Mouse (Mus musculus) embryonic stem cell, embryonic (primary cell): Measurements from ENCODE around the gene Stard10.

Experiments used
- CTCF ChIA-PET, 4 experiments: fragments of 300-600 bp in 2 of 4; fragments of 350-600 bp in 2 of 4; sonication (Branson Sonifier 250); formaldehyde crosslinking; loops; one replicate each; lab custom pipeline; 2022; ENCODE audit warnings: inconsistent platforms in 2 of 4; lab: Charles Lee
- POLR2A ChIA-PET, 4 experiments: fragments of 300-600 bp in 2 of 4; fragments of 350-600 bp in 2 of 4; sonication (Branson Sonifier 250); formaldehyde crosslinking; loops; one replicate each; lab custom pipeline; 2022; ENCODE audit warnings: antibody characterized with exemption in 4 of 4, inconsistent platforms in 1 of 4; lab: Charles Lee

The Stard10 gene

DNA sequence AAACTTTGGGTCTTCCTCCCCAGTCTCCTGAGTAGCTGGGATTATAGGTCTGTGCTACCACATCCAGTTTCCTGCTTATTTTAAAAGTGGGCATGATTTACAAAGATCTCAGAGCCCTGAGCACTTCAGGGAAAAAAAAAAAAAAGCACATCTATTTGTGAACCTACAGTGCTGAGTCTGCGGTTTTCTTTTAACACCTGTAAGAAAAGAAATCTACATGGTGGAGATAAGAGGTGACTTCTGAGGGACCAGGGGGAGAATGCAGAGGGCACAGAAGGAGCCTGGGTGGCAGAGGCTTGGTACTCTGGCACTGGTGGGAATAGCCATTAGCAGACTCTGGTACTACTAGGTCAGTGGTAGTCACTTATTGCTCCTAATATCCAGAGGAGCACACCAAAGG, 2.9 kb downstream of the Stard10 start:
- ChIA-PET POLR2A (interaction anchor here in 2 of 4 experiments (0.7 to 3.3 kb wide), 2 partner anchors 9 to 184 kb away, joined by 5 to 19 read pairs; no protein-coding TSS in a partner anchor), CTCF (interaction anchor here in 3 of 4 experiments (0.7 to 3.5 kb wide), 3 partner anchors 9 to 108 kb away, joined by 3 to 19 read pairs (median 3); no protein-coding TSS in a partner anchor)

DNA sequence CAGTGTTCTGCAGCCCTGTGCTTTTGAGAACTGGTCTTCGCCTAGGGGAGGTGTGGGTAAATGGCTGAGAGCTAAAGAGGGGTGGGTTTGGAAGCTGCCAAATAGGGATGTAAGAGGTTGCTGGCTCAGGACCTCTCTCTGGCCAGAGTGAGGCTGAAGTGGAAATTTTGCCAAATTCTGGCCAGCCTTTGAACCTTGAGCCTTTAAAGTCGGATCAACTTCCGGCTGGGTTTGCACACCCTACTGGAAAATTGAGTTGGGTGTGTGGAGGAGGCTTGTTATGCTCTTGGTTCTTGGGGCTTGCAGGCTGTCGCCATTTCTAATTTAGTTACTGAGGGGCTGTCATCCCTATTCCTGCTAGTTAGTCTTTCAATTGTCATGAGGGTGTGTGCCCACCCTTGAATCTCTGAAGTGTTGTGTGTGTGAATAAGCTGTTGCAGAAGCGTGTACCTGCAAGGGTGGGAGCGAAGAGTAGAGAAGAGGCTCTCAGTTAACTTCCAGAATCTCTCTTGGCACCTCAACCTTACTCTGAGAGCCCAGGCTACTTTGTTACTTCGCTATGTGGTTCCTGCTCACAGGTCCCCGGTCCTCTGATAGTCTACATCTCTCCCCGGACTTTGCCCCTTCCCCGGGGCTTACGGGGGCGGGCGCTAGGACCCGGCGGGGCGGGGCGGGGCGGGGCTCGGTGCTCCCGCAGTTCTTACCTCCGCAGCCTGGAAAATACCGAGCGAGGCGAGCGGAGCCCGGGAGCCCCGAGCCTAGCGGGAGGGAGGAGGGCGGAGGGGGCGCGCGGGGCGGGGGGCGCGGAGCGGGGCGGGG, 3.7 kb downstream of the Stard10 start:
- ChIA-PET POLR2A (interaction anchor here in 2 of 4 experiments (1.0 to 3.3 kb wide), 2 partner anchors 10 to 18 kb away, joined by 3 to 19 read pairs; partner anchors contain the start of gene Atg16l2 (in 1 of the 2)), CTCF (interaction anchor here in 3 of 4 experiments (0.7 to 3.5 kb wide), 7 partner anchors 9 to 107 kb away, joined by 3 to 19 read pairs (median 6); no protein-coding TSS in a partner anchor)

DNA sequence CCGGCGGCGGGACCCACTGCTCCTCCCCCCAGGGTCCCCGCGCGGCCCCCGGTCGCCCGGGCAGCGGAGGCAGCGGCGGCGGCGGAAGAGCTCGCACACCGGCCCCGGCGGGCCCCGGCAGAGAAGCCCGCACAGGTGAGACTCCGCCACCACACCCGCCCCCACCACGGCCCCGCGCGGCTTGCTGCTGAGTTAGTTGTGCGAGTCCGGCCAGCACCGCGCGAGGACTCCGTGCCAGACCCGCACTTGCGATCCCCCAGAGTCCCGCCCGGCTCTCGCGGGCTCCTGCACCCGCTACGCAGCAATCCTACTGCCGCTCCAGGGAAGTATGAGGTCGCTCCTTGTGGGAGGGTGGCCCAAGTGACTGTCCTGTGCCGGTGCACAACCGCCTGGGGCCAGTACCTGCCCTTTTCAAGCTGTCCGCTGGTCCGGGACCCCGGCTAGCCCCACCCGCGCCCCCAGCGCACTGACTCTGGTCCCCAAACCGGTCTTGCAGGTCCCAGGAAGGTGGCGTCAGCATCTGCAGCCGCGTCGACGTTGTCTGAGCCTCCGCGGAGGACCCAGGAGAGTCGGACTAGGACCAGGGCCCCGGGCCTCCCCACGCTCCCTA, 4.4 kb downstream of the Stard10 start:
- POLR2A ChIA-PET: interaction anchor here in 3 of 4 experiments (0.8 to 3.3 kb wide), 8 partner anchors 10 to 178 kb away, joined by 3 to 19 read pairs (median 4); partner anchors contain the start of genes Arap1 (in 2 of the 3) and Atg16l2 (in 1 of the 3)
- CTCF ChIA-PET: interaction anchor here in 3 of 4 experiments (1.0 to 3.5 kb wide), 9 partner anchors 10 to 106 kb away, joined by 3 to 19 read pairs (median 4); no protein-coding TSS in a partner anchor

DNA sequence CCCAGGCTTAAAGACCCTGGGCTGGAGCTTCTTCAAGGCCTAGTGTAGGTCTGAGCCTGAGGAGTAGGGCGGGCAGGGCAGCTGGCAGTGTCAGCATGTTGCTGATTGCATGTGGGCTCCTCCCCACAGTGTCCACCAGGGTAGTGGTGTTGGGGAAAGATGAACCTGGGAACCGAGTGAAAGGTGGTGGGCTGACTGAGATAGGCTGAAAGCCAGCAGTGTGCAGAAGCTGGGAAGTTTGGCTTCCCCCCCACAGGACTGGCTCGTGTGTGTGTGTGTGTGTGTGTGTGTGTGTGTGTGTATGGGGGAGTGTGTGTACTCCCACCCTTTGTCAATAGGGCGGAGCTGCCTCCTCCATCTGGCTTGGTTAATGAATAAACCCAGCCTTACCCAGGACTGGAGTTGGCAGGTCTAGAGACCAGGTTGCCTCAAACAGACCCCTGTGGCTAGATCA, 6.3 kb downstream of the Stard10 start:
- CTCF ChIA-PET: interaction anchor here in 2 of 4 experiments (0.7 to 1.6 kb wide), 3 partner anchors 12 to 180 kb away, joined by 3 to 6 read pairs (median 6); no protein-coding TSS in a partner anchor
- POLR2A ChIA-PET: interaction anchor here in 2 of 4 experiments (0.8 to 3.3 kb wide), 9 partner anchors 9 to 87 kb away, joined by 3 to 19 read pairs (median 3); partner anchors contain the start of genes Arap1 (in 1 of the 2) and Gm45837 (in 1 of the 2)

DNA sequence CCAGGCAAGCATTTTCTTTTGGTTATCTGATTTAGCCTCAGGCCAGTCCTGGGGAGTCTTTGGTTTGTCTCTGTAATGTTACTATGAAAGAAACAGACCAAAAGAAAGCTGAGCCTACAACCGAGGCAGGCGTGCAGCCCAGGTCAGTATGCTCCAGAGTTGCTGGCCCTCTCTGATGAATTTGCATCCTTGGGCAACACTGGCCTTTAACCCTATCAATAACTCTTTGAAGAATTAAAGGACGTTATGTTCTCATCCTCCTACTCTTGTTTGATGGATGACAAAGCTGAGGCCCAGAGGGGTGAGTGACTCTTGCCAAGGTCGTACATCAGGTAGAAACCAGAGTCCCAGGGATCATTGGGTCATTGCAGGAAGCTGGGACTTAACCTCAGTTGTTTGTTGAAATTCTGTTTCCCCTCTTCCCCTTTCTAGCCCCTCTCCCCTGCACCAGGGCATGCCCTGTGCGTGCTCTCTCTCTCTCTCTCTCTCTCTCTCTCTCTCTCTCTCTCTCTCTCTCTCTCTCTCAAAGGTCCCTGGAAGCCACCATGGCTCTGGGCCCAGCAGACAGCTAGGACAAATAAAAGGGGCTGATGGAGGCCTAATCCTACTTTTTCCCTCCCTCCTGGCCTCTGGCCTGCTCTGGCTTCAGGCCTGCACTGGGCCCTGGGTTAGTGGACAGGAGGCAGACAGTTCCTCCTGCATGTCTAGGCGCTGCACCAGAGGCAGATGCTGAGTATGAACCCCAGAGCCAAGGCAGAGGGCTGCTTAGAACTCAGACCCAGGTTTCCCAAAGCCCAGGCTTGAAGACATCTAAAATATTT, 7.5 kb downstream of the Stard10 start:
- ChIA-PET CTCF (interaction anchor here in 2 of 4 experiments (1.0 to 1.6 kb wide), 3 partner anchors 13 to 44 kb away, joined by 3 to 6 read pairs (median 6); no protein-coding TSS in a partner anchor), POLR2A (interaction anchor here in 2 of 4 experiments (0.5 to 1.2 kb wide), 3 partner anchors 14 to 544 kb away, joined by 3 to 5 read pairs (median 4); partner anchors contain the start of gene Atg16l2 (in 1 of the 2))

DNA sequence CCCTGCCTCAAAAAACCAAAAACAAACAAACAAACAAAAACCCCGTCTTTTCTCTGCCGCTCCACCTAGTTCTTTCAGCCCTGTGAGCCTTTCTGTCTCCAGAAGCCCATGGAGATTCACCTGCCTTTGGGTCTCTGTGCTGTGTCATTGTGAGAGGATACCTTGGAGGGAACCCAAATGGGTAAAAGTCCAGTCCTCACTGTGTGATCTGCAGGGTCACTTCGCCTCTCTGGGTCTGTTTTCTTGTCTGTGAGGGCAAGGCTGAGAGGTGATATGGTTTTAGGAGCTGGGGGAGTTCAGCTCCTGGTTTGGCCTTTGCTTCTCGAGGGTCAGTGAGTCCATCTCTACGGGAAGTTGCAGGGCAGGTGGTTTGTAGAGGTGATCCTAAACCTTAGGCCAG, 9.1 kb downstream of the Stard10 start:
- ChIA-PET POLR2A (interaction anchor here in 1 of 4 experiments (1.4 kb wide), 1 partner anchor 15 kb away, joined by 4 read pairs; no protein-coding TSS in a partner anchor), CTCF (interaction anchor here in 1 of 4 experiments (1.1 kb wide), 1 partner anchor 72 kb away, joined by 6 read pairs; no protein-coding TSS in a partner anchor)

DNA sequence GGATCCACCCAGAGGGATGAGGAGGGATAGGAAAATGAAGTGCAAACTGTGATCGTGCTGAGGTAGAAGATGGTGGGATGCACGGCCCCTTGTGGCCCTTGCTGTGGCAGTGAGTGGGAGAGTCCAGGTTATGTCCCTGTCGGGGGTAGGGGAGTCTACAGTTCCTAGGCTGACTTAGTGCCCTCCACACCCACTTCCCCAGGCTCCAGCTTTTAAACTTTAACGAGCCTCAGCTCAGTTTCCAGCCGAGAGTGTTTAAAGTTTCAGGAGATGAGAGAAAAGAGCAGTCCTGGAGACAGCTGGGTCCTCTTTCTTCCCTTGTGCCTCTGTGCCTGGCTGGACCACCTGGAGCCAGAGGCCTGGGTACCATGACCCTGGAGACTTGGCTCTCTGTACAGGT, 10.4 kb downstream of the Stard10 start:
- ChIA-PET CTCF (interaction anchor here in 2 of 4 experiments (1.1 to 1.2 kb wide), 2 partner anchors 16 to 70 kb away, joined by 3 to 6 read pairs; no protein-coding TSS in a partner anchor), POLR2A (no interaction called here)

DNA sequence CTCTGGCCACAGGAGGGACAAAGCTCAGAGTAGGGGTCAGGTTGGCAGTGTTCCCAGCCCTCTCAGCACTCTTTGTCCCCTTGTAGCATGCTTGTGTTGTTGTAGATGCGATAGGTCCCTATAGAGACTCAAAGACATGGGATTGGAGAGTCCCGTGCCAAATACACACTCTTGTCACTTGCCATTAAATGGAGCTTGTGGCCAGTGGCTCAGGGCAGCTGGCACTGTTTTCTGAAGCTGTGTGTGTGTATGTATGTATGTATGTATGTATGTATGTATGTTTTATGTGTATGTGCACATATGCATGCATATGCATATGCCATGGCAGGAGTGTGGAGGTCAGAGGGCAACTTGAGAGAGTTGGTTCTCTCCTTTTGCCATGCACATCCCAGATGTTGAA, 10.9 kb downstream of the Stard10 start:
- ChIA-PET CTCF (interaction anchor here in 1 of 4 experiments (1.2 kb wide), 1 partner anchor 17 kb away, joined by 3 read pairs; no protein-coding TSS in a partner anchor), POLR2A (no interaction called here)

DNA sequence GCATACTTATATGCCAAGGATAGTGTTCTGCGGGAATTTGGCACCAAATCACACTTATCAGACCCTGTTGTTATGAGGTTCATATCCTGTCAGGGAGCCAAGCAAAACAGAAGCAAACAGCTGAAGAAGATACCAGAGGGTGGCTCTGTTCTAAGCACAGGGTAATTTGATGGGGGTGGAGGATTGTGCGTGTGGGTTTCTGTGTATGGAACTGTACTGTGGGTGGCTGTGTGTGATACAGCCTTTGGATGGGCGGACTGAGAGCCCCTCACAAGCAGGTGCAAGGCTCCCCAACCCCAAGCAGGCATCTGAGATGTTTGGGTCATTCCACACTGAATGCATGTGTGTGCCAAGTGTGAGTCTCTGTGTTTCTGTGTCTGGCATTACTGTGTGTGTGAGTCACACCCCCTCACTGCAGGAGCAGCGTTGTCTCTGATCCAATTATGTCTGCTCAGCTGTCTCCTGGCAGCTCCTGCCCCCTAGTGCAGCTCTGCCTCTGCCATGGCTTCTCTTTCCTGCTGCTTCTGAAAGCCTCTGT, 11.8 kb downstream of the Stard10 start:
- ChIA-PET POLR2A (interaction anchor here in 2 of 4 experiments (0.9 to 1.5 kb wide), 2 partner anchors 12 to 18 kb away, joined by 3 to 5 read pairs; partner anchors contain the start of gene Stard10 (in 1 of the 2)), CTCF (interaction anchor here in 1 of 4 experiments (0.6 kb wide), 1 partner anchor 1052 kb away, joined by 7 read pairs; no protein-coding TSS in a partner anchor)

DNA sequence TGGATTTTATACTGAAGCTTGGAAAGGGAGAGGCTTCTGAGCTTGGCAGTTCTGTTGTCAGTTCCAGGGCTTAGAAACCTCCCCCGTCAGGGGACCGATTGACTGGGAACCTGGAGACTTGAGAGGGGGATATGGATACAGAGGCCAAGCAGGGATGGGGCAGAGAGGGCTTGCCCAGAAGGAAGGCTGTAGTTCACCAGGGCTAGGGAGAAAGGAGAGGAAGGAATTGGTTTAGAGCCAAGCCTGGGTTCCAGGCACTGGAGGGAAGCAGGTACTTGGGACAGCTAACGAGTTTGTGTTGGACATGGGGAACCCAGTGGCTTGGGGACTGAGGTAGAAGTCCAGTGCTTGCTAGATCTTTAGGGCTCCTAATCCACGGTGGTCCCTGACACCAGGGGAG, 12.7 kb downstream of the Stard10 start:
- CTCF ChIA-PET: interaction anchor here in 1 of 4 experiments (0.6 kb wide), 1 partner anchor 1053 kb away, joined by 7 read pairs; no protein-coding TSS in a partner anchor
- POLR2A ChIA-PET: interaction anchor here in 2 of 4 experiments (0.7 to 1.5 kb wide), 2 partner anchors 12 to 32 kb away, joined by 3 to 5 read pairs; partner anchors contain the start of gene Stard10 (in 1 of the 2)

DNA sequence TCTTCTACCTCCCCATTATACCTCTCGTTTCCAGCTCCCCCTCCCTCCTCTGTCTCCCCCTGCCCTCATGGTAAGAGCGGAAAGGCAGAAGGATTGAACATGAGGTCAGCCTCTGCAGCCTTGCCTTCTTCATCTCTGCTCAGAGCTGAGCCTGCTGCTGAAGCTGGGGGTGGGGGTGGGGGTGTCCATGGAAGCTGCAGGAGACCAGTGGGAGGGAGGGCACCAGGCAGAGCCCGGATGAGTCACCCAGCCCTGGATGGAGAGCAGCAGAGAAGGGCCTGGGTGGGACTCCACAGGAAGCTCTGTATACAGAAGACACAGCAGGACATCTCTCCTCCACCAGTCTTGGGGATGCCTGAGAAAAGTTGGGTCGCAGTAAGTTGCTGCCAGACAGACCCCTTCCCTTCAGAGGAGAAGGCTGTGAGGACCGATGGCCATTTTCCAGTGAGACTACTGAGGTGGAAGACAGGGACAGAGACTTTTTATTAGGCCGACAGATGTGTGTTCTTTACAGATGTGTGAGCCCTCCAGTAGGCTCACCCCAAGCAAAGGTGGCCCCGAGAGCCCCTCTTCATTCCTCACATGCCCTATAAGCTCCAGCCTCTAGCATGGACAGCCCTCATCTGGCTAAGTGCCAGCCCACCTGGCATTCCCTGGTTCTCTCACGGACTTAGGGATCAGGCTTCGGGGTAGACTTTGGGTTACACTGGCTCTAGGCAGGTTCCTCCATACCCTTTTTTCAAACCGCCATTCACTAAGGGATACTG, 13.4 kb downstream of the Stard10 start:
- CTCF ChIA-PET: no interaction called here

DNA sequence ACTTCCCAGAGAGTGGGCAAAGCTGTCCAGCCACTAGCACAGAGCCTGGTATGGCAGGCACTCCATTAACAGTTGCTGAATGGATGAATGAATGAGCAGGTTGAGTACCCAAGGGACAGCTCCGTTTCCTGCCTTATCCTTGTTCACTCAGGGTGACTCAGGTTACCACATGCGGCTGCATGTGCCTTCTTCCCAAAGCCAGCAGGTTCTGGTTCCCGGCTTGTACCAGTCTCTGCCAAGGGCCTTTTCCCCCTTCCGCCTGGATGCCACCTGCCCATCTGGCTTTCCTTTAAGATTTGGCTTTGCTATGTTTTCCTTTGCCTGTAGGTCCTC, 13.9 kb downstream of the Stard10 start:
- POLR2A ChIA-PET: no interaction called here
- CTCF ChIA-PET: no interaction called here

More for the DNA sequence above, 13.4 kb downstream of the Stard10 start:
- POLR2A ChIA-PET: interaction anchor here in 2 of 4 experiments (0.7 to 1.5 kb wide), 3 partner anchors 10 to 32 kb away, joined by 3 to 5 read pairs (median 3); partner anchors contain the start of gene Stard10 (in 1 of the 2)

DNA sequence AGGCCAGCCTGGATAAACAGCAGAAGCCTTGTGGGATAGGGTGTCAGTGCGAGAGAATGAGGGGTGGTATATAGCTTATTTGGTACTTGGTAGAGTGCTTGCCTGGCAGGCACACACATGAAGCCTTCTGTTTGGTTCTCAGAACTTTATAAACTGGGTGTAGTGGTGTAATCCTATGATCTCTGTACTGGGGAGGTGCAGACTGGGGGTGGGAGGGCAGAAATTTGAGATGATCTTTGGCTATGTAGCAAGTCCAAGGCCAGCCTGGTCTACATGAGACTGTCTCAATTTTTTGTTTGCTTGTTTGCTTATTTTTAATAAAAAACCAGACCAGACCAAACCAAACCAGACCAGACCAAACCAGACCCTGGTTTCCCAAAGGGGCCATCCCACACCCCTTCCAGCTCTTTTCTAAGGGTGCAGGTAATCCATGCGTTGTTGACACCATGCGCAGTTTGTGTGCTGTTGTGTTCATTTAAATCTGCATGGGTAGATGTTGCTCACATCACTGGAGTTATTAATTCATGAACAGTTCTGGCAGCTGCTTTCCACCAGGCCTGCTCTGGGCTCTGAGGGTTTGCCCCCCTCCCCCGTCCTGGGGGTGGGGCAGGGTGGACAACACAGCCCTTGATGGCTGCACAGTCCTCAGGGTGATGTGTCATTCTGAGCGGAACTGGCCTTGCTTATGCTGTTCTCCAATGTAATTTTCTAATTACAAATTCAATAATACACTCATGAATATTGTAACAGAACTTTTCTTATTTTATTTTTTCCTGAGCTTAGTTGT, 15.4 kb downstream of the Stard10 start:
- ChIA-PET CTCF (interaction anchor here in 3 of 4 experiments (0.5 to 0.6 kb wide), 4 partner anchors 21 to 559 kb away, joined by 3 to 7 read pairs (median 4); no protein-coding TSS in a partner anchor), POLR2A (interaction anchor here in 2 of 4 experiments (0.6 to 1.3 kb wide), 3 partner anchors 10 to 285 kb away, joined by 3 to 5 read pairs (median 4); no protein-coding TSS in a partner anchor)

DNA sequence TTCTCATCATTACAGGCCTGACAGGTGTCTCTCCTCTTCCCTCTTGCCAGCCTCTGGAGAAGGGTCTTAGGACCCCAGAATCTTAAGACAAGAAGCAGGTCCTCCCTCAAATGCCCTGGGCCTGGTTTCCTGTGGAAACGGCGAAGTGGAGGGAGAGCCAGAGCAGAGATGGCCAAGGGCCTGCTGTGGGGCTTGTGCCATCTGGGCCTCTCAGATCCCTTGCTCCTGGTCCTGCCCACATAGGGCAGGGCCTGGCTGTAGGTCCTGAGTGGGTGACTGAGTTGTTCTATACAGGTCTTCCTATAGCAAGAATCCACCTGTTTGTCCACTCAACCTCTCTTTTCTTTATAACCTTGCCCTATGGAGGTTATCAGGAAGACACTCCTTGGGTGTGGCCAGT, 18.3 kb downstream of the Stard10 start:
- ChIA-PET CTCF (interaction anchor here in 1 of 4 experiments (0.7 kb wide), 1 partner anchor 25 kb away, joined by 4 read pairs; no protein-coding TSS in a partner anchor), POLR2A (interaction anchor here in 1 of 4 experiments (1.4 kb wide), 1 partner anchor 34 kb away, joined by 4 read pairs; the partner anchor contains the start of gene Atg16l2)

DNA sequence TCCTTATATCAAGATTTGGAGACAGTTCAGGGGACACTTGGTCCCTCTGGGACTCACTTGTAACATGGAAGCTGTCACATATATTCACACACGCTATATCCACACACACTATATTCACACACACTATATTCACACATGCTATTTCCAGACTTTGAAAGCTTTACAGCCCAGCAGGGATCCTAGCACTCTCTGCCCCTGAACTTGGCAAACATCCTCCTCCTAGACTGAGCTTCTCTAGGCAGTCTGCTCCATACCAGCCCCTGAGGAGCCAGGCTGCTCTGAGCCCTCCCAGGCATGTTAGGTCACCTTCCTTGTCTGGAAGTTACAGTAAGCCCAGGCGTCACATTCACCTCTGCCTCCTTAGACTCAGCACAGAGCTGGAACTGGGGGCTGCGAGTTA, 19.8 kb downstream of the Stard10 start:
- ChIA-PET CTCF (no interaction called here), POLR2A (interaction anchor here in 1 of 4 experiments (1.4 kb wide), 1 partner anchor 35 kb away, joined by 4 read pairs; the partner anchor contains the start of gene Atg16l2)
